Mouse (Mus musculus): ENCODE measurements around the gene Kcng1. TPM values are rescaled to one million over a fixed set of nuclear protein-coding genes. Genes with fewer than 3 reads are reported as not detected.

The Kcng1 gene
- polyA plus RNA-seq (2012; rRNA removed) = 3.1 and 3.8 TPM in 2 replicates

- DNase-seq (ENCODE audit: low read depth) = no peak
- TF ChIP-seq POLR2A (IDR thresholded peaks at IDR 0.05; ENCODE audit: borderline replicate concordance, extremely low read depth, insufficient read depth, insufficient read length, poor library complexity, severe bottlenecking) (no peak), CTCF (IDR thresholded peaks at IDR 0.05; ENCODE audit: borderline replicate concordance, extremely low read depth, insufficient read depth, insufficient read length) (no peak)
Observed at GRCm38 (mm10) chr2:168281582-168281981, at the start of gene Kcng1. Gene Kcng1, minus strand, starts transcription at chr2:168281736.

GRCm38 (mm10) chr2:168330421-168331070 lies 49.0 kb upstream of the Kcng1 start:
- no peak for DNase-seq (ENCODE audit: low read depth)
- TF ChIP-seq CTCF (IDR thresholded peaks at IDR 0.05; ENCODE audit: borderline replicate concordance, extremely low read depth, insufficient read depth, insufficient read length) (no peak), POLR2A (IDR thresholded peaks at IDR 0.05; ENCODE audit: borderline replicate concordance, extremely low read depth, insufficient read depth, insufficient read length, poor library complexity, severe bottlenecking) (no peak)

- TF ChIP-seq POLR2A (IDR thresholded peaks at IDR 0.05; ENCODE audit: borderline replicate concordance, extremely low read depth, insufficient read depth, insufficient read length, poor library complexity, severe bottlenecking) (no peak), CTCF (IDR thresholded peaks at IDR 0.05; ENCODE audit: borderline replicate concordance, extremely low read depth, insufficient read depth, insufficient read length) (no peak)
- DNase-seq (ENCODE audit: low read depth) = peak; percentile 34
Observed at GRCm38 (mm10) chr2:168321716-168322374, 40.3 kb upstream of the Kcng1 start.

GRCm38 (mm10) chr2:168320388-168321182 lies 39.0 kb upstream of the Kcng1 start:
- TF ChIP-seq CTCF (IDR thresholded peaks at IDR 0.05; ENCODE audit: borderline replicate concordance, extremely low read depth, insufficient read depth, insufficient read length) = no peak
- TF ChIP-seq POLR2A (IDR thresholded peaks at IDR 0.05; ENCODE audit: borderline replicate concordance, extremely low read depth, insufficient read depth, insufficient read length, poor library complexity, severe bottlenecking) = no peak
- peak; percentile 59 for DNase-seq (ENCODE audit: low read depth)

- no peak for DNase-seq (ENCODE audit: low read depth)
- TF ChIP-seq POLR2A (IDR thresholded peaks at IDR 0.05; ENCODE audit: borderline replicate concordance, extremely low read depth, insufficient read depth, insufficient read length, poor library complexity, severe bottlenecking) (no peak), CTCF (IDR thresholded peaks at IDR 0.05; ENCODE audit: borderline replicate concordance, extremely low read depth, insufficient read depth, insufficient read length) (no peak)
Observed at GRCm38 (mm10) chr2:168314646-168315446, 33.3 kb upstream of the Kcng1 start.

- no peak for TF ChIP-seq POLR2A (IDR thresholded peaks at IDR 0.05; ENCODE audit: borderline replicate concordance, extremely low read depth, insufficient read depth, insufficient read length, poor library complexity, severe bottlenecking)
- no peak for TF ChIP-seq CTCF (IDR thresholded peaks at IDR 0.05; ENCODE audit: borderline replicate concordance, extremely low read depth, insufficient read depth, insufficient read length)
- DNase-seq (ENCODE audit: low read depth) = no peak
Observed at GRCm38 (mm10) chr2:168312504-168312903, 31.0 kb upstream of the Kcng1 start.

GRCm38 (mm10) chr2:168311006-168311405 lies 29.5 kb upstream of the Kcng1 start:
- no peak for TF ChIP-seq POLR2A (IDR thresholded peaks at IDR 0.05; ENCODE audit: borderline replicate concordance, extremely low read depth, insufficient read depth, insufficient read length, poor library complexity, severe bottlenecking)
- TF ChIP-seq CTCF (IDR thresholded peaks at IDR 0.05; ENCODE audit: borderline replicate concordance, extremely low read depth, insufficient read depth, insufficient read length) = no peak
- no peak for DNase-seq (ENCODE audit: low read depth)

- no peak for DNase-seq (ENCODE audit: low read depth)
- no peak for TF ChIP-seq POLR2A (IDR thresholded peaks at IDR 0.05; ENCODE audit: borderline replicate concordance, extremely low read depth, insufficient read depth, insufficient read length, poor library complexity, severe bottlenecking)
Observed at GRCm38 (mm10) chr2:168308916-168309315, 27.4 kb upstream of the Kcng1 start.

GRCm38 (mm10) chr2:168299650-168300049 lies 18.1 kb upstream of the Kcng1 start:
- TF ChIP-seq CTCF (IDR thresholded peaks at IDR 0.05; ENCODE audit: borderline replicate concordance, extremely low read depth, insufficient read depth, insufficient read length) (no peak), POLR2A (IDR thresholded peaks at IDR 0.05; ENCODE audit: borderline replicate concordance, extremely low read depth, insufficient read depth, insufficient read length, poor library complexity, severe bottlenecking) (no peak)
- no peak for DNase-seq (ENCODE audit: low read depth)

- DNase-seq (ENCODE audit: low read depth) = no peak
- TF ChIP-seq POLR2A (IDR thresholded peaks at IDR 0.05; ENCODE audit: borderline replicate concordance, extremely low read depth, insufficient read depth, insufficient read length, poor library complexity, severe bottlenecking) = no peak
- 0 out of 2 replicates have a peak, but pooled peaks have one; percentile 0 for TF ChIP-seq CTCF (IDR thresholded peaks at IDR 0.05; ENCODE audit: borderline replicate concordance, extremely low read depth, insufficient read depth, insufficient read length)
Observed at GRCm38 (mm10) chr2:168296530-168296929, 15.0 kb upstream of the Kcng1 start.

- no peak for DNase-seq (ENCODE audit: low read depth)
- TF ChIP-seq POLR2A (IDR thresholded peaks at IDR 0.05; ENCODE audit: borderline replicate concordance, extremely low read depth, insufficient read depth, insufficient read length, poor library complexity, severe bottlenecking) (no peak), CTCF (IDR thresholded peaks at IDR 0.05; ENCODE audit: borderline replicate concordance, extremely low read depth, insufficient read depth, insufficient read length) (no peak)
Observed at GRCm38 (mm10) chr2:168292521-168292920, 11.0 kb upstream of the Kcng1 start.

All from brain, embryonic 14.5 days (tissue).